Mouse (Mus musculus): Measurements from ENCODE around the gene Vti1a. TPM values are rescaled to one million over a fixed set of nuclear protein-coding genes. Genes with fewer than 3 reads are reported as not detected.

Gene Vti1a
- total RNA-seq, 1 experiment from 2014 or later, result 32.3 TPM

- DNase-seq, result no peak
Measured at GRCm38 (mm10) chr19:55562487-55563147, 246.5 kb downstream of the Vti1a start.

GRCm38 (mm10) chr19:55563148-55563651, 247.1 kb downstream of the Vti1a start:
- DNase-seq, result peak; percentile 89

- no peak for DNase-seq
Measured at GRCm38 (mm10) chr19:55564104-55564938, 248.2 kb downstream of the Vti1a start.

- no peak for DNase-seq
Measured at GRCm38 (mm10) chr19:55565111-55565510, 249.0 kb downstream of the Vti1a start.

GRCm38 (mm10) chr19:55565523-55566369, 249.7 kb downstream of the Vti1a start:
- no peak for DNase-seq

GRCm38 (mm10) chr19:55569114-55569513, 253.0 kb downstream of the Vti1a start:
- DNase-seq, result no peak

GRCm38 (mm10) chr19:55569894-55570293, 253.8 kb downstream of the Vti1a start:
- DNase-seq, result no peak

GRCm38 (mm10) chr19:55570520-55571296, 254.6 kb downstream of the Vti1a start:
- no peak for DNase-seq

- no peak for DNase-seq
Measured at GRCm38 (mm10) chr19:55571486-55571885, 255.4 kb downstream of the Vti1a start.

GRCm38 (mm10) chr19:55577306-55578042, 261.4 kb downstream of the Vti1a start:
- peak; percentile 38 for DNase-seq

GRCm38 (mm10) chr19:55578094-55579085, 262.3 kb downstream of the Vti1a start:
- DNase-seq, result peak; percentile 67

- no peak for DNase-seq
Measured at GRCm38 (mm10) chr19:55579310-55579709, 263.2 kb downstream of the Vti1a start.

- no peak for DNase-seq
Measured at GRCm38 (mm10) chr19:55580152-55580551, 264.1 kb downstream of the Vti1a start.

GRCm38 (mm10) chr19:55580667-55581066, 264.6 kb downstream of the Vti1a start:
- no peak for DNase-seq

GRCm38 (mm10) chr19:55582896-55583653, 267.0 kb downstream of the Vti1a start:
- DNase-seq, result no peak

- DNase-seq, result no peak
Measured at GRCm38 (mm10) chr19:55585270-55586224, 269.5 kb downstream of the Vti1a start.

- DNase-seq, result no peak
Measured at GRCm38 (mm10) chr19:55587638-55588421, 271.7 kb downstream of the Vti1a start.
